Mouse (Mus musculus) CD4-positive naive resting alpha-beta T cell, adult 57 days (primary cell): Measurements from ENCODE around the gene Hist4h4. TPM values are rescaled to one million over a fixed set of nuclear protein-coding genes. Genes with fewer than 3 reads are reported as not detected.

Experiments used
- total RNA-seq: library from RNA; stranded (reverse); gene quantifications from one replicate; pipeline ENCODE4 v1.2.4, GENCODE M21; 2023

Hist4h4 gene
- total RNA-seq = 18.8 TPM

GRCm38 (mm10) chr6:136803739-136804633 is at the start of gene Hist4h4:
Gene Hist4h4, minus strand, starts transcription at chr6:136804415.

DNA sequence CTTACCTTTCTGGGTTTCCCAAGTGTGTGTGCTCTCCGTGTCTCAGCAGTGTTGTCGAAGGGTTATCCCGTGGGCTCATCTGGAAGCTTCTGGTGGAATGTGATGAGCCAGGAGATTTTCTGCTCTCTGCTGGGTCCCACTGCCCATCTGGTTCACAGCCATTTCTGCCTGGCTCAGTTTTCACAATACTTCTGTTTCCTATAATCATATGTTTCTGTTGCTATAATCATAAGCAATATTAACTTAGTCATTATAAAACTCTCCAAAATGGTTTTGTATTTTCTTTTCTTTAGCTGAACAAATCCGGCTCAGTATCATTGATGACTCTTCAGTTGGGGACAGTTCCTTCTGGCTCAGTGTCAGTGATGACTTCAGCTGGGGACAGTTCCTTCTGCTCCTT is 31.1 kb upstream of the Hist4h4 start, which contains the start of gene Smco3:
Smco3 (minus strand) TSS at position 101 of the 400 bp plus-strand sequence.

DNA sequence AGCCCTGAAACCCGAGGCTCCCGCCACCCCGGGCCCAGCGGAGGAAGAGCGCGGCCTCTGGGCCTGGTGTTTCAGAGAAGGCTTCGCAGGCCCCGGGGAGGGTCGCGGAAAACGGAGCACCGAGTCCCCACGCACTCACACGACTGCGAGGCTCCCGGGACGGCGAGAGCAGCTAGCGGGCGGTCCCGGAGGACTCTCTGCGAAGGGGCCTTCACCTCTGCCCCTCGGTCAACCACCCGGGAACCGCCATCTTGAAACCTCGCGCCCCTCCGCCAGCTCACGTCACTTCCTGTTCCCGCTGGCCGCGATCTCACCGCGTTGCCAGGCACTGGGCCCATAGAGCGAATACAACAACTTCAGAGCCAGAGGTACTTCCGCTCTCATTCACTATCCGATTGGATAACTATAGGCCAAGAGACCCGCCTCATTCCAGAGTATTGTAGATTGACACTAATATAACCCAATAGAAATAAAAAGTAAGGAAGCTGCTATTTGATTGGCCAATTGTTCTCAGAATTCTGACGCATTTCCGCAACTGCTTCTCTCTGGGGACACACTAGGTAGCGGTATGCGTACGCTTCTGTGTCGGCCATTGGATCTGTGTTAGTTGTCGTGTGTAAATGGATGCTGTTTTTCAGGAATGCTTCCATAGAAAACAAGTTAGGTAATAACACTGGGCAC is 23.8 kb upstream of the Hist4h4 start, which contains the start of gene Wbp11:
Wbp11 (minus strand) TSS at position 353 of the 681 bp plus-strand sequence.

GRCm38 (mm10) chr6:136827516-136827880 is 23.3 kb upstream of the Hist4h4 start, which contains the start of gene BC049715:
Gene BC049715, plus strand, starts transcription at chr6:136827626.

DNA sequence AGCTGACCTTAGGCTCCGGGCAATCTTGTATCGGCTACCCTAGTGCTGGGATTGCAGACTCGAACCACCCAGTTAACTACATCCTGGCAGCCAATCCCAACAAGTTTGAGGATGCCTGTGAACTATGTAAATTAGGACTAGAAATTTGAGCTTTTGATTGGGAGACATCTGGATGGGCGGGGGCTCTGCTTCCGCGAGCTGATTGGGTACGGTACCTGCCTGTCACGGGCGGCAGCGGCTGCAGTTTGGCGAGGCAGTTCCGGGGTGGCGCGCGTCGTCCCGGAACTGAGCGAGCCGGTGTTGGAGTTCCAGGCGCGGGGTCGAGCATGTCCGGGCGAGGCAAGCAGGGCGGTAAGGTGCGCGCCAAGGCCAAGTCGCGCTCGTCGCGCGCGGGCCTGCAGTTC is 3.8 kb upstream of the Hist4h4 start, which contains the start of gene H2afj:
H2afj (plus strand) TSS at position 231 of the 404 bp plus-strand sequence.

GRCm38 (mm10) chr6:136781377-136781986 is 22.7 kb downstream of the Hist4h4 start, which contains the start of gene Gucy2c:
Gene Gucy2c, minus strand, starts transcription at chr6:136781765.

Other genes starting within 250 kb of the Hist4h4 start
- gene Plbd1, start 142.5 kb downstream of the Hist4h4 start, total RNA-seq = 12.4 TPM
- gene Gucy2c, start 22.6 kb downstream of the Hist4h4 start, total RNA-seq = not detected
- gene H2afj, start 3.8 kb upstream of the Hist4h4 start, total RNA-seq = 66.6 TPM
- gene BC049715, start 23.2 kb upstream of the Hist4h4 start, total RNA-seq = 6.7 TPM
- 172 TPM for gene Wbp11, start 23.8 kb upstream of the Hist4h4 start, total RNA-seq
- gene Smco3, start 31.0 kb upstream of the Hist4h4 start, total RNA-seq = not detected
- gene Art4, start 53.3 kb upstream of the Hist4h4 start, total RNA-seq = 2.5 TPM
- gene Mgp, start 71.4 kb upstream of the Hist4h4 start, total RNA-seq = 1.6 TPM
- gene Erp27, start 117.8 kb upstream of the Hist4h4 start, total RNA-seq = 10.5 TPM
- 0.15 TPM for gene Pde6h, start 119.4 kb upstream of the Hist4h4 start, total RNA-seq
- gene Arhgdib, start 137.5 kb upstream of the Hist4h4 start, total RNA-seq = 931 TPM